Mouse (Mus musculus): ENCODE results near the gene Sh3rf3. TPM values are rescaled to one million over a fixed set of nuclear protein-coding genes. Genes with fewer than 3 reads are reported as not detected.

Sh3rf3 gene
- polyA plus RNA-seq, 1 experiment from 2014 or later = 4.7 TPM

DNA sequence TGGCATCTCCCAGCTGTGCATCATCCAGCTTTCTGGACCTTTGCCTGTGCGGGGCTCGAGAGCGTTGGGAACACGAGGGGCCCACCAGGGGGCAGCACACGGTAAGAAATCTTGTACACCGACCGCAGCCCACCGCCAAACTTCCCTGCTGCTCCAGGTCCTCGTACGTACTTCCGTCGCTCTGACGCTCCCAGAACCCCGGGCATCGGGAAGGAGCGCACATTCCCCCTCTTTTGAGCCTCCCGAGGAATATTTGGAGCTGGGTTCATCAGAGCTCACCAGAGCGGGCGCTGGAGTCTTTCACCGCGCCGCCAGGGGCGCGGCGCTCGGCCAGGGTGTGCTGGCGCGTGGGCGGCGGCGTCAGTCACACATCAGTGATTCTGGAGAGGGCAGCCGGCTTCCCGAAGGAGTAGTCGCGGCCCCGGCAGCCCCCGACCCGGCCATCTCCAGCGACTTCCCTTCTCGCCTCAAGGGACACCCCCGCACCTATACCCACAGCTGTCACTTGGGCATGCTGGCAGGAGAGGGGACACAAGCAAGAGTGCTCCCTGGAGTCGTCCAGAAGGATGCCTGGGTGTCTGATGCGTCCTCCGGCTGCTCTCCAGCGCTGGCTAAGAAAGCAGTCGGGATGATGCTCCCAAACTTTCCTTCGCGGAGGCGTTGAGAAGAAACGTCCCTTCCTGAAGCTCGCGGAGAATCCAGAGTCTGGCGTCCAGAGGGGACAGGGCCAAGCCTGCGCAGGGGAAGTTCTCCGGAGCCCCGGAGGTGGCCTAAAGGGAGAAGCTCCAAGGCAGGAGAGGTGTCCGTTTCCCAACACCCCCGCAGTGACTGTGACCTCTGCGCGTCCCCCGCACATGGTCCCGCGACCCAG, 714 bp upstream of the Sh3rf3 start:
- ATAC-seq (ENCODE audit: low read depth) = peak; percentile 87
- H3K9ac ChIP-seq (replicated peaks; ENCODE audit: low read depth, low read length) = peak overlapping the region; percentile 63
- WGBS = under 1% methylated on average over 62 of the region's 63 CpGs
- H3K27ac ChIP-seq (ENCODE audit: low read depth, low read length) = peak overlapping the region; percentile 30; the same call in 1 of the 2 replicates
- peak overlapping the region; percentile 70 for H3K4me3 ChIP-seq (ENCODE audit: low read depth, low read length)
- peaks cover 4% of the 10 kb centered on the region; the same call in 1 of the 2 replicates for H3K4me1 ChIP-seq (ENCODE audit: control insufficient read depth, insufficient read depth, low read length)
- H3K9me3 ChIP-seq (ENCODE audit: control insufficient read depth, low read length) = no peaks in the 10 kb centered on the region
- no peaks in the 10 kb centered on the region for H3K36me3 ChIP-seq (ENCODE audit: control insufficient read depth, insufficient read depth, low read length)
- peak overlapping the region; percentile 98 for H3K4me2 ChIP-seq (ENCODE audit: low read depth, low read length)
- H3K27me3 ChIP-seq (ENCODE audit: control insufficient read depth, insufficient read depth, low read length) = no peaks in the 10 kb centered on the region

DNA sequence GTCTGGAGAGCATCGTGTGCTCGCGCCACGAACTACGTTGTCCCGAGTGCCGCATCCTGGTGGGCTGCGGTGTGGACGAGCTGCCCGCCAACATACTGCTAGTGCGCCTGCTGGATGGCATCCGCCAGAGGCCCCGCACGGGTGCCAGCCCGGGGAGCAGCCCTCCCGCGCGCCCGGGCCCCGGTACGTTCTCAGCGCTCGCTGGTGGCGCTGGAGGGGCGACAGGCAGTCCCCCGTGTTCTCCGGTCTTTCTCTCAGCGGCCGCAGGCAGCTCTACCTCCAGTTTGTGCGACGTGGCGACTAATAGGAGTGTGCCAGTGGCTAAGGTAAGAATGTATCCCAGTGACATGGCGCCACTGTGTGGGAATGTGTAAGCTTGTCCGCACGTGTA, 637 bp downstream of the Sh3rf3 start:
- no peak overlapping the region for H3K27ac ChIP-seq (ENCODE audit: low read depth, low read length)
- H3K9me3 ChIP-seq (ENCODE audit: control insufficient read depth, low read length) = no peaks in the 10 kb centered on the region
- peaks cover 4% of the 10 kb centered on the region; the same call in 1 of the 2 replicates for H3K4me1 ChIP-seq (ENCODE audit: control insufficient read depth, insufficient read depth, low read length)
- H3K4me2 ChIP-seq (ENCODE audit: low read depth, low read length) = peak overlapping the region; percentile 98
- ATAC-seq (ENCODE audit: low read depth) = peak; percentile 41
- no peaks in the 10 kb centered on the region for H3K36me3 ChIP-seq (ENCODE audit: control insufficient read depth, insufficient read depth, low read length)
- WGBS = under 1% methylated on average over 35 of the region's 35 CpGs
- peak overlapping the region; percentile 70 for H3K4me3 ChIP-seq (ENCODE audit: low read depth, low read length)
- H3K27me3 ChIP-seq (ENCODE audit: control insufficient read depth, insufficient read depth, low read length) = no peaks in the 10 kb centered on the region
- H3K9ac ChIP-seq (replicated peaks; ENCODE audit: low read depth, low read length) = peak overlapping the region; percentile 63

- Histone ChIP-seq H3K9ac (replicated peaks; ENCODE audit: low read depth, low read length) (no peak overlapping the region), H3K4me2 (ENCODE audit: low read depth, low read length) (peak overlapping the region; percentile 98), H3K27ac (ENCODE audit: low read depth, low read length) (no peak overlapping the region), H3K4me3 (ENCODE audit: low read depth, low read length) (peak overlapping the region; percentile 70), H3K36me3 (ENCODE audit: control insufficient read depth, insufficient read depth, low read length) (no peaks in the 10 kb centered on the region), H3K27me3 (ENCODE audit: control insufficient read depth, insufficient read depth, low read length) (no peaks in the 10 kb centered on the region), H3K4me1 (ENCODE audit: control insufficient read depth, insufficient read depth, low read length) (peaks cover 4% of the 10 kb centered on the region; the same call in 1 of the 2 replicates), H3K9me3 (ENCODE audit: control insufficient read depth, low read length) (no peaks in the 10 kb centered on the region)
- WGBS = 30% methylated on average over 7 of the region's 7 CpGs
- ATAC-seq (ENCODE audit: low read depth) = no peak
Measured at GRCm38 (mm10) chr10:58814486-58814885, 1.3 kb downstream of the Sh3rf3 start.

DNA sequence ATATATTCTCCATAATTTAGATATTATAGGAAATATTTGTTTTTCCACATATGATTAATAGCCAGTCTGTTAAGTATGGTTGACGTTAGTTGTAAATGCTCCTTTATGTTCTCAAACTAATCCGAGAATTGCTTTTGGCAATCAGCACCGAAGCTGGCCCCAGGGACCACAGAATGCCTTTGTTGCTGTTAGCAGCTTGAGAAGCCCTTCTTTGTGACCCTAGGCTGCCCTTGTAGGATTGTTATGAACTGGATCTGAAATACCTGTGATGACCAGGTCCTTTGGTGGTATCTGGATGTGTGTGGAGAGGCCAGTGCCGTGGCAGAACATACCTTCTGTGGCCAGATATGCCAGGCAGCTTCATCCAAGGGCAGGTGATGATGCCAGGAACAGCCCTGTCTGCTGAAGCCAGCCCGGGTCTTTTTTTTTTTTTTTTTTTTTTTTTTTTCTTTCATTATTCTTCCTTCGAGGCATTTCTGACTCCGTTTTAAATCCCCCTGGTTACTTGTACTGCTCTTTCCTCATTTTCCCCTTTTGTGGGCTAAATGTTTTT, 10.9 kb downstream of the Sh3rf3 start:
- Histone ChIP-seq H3K27me3 (ENCODE audit: control insufficient read depth, insufficient read depth, low read length) (no peaks in the 10 kb centered on the region), H3K4me3 (ENCODE audit: low read depth, low read length) (no peak overlapping the region), H3K9ac (replicated peaks; ENCODE audit: low read depth, low read length) (no peak overlapping the region), H3K27ac (ENCODE audit: low read depth, low read length) (no peak overlapping the region), H3K4me1 (ENCODE audit: control insufficient read depth, insufficient read depth, low read length) (no peaks in the 10 kb centered on the region), H3K36me3 (ENCODE audit: control insufficient read depth, insufficient read depth, low read length) (no peaks in the 10 kb centered on the region), H3K9me3 (ENCODE audit: control insufficient read depth, low read length) (no peaks in the 10 kb centered on the region), H3K4me2 (ENCODE audit: low read depth, low read length) (no peak overlapping the region)
- 54% methylated on average over 7 of the region's 7 CpGs for WGBS
- no peak for ATAC-seq (ENCODE audit: low read depth)

DNA sequence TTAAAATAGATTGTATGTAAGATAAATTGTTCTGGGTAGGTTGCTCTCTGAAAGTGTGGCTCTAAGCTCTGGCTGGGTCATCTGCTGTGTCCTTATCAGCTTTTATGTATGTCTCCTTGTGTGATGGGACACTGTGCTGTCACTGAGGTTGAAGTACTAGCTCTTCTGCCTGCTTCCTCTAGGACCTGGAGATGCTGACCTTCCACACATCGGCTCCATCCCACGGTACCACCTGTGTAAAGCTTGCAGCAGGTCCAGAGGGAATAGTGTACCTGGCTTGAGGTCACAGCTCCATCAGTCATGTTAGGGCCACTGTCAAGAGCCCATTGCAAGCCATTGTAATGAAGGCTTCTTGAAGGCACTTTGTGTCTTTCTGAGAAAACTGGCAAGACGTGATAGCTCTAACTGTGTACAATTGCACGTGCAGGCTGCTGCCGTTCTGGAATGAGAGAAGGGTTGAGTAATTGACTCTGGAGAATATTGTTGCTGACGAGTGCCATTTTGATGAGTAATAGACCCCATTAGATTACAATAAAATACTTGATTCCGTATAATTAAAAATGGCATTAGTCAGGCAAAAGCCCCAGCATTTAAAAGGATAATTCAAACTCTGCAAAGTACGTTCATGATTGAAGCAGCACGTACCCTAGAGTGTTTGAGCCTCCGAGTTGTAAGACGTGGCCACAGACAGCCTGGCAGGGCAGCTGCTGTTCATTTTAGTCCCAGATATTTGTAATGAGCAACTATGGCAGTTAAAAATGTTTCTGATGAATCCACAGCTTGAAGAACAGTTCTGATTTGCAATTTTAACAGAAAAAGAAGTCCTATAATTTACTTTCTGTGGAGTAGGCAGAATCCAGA, 16.3 kb downstream of the Sh3rf3 start:
- WGBS = 60% methylated on average over 11 of the region's 11 CpGs
- Histone ChIP-seq H3K4me2 (ENCODE audit: low read depth, low read length) (no peak overlapping the region), H3K27ac (ENCODE audit: low read depth, low read length) (no peak overlapping the region), H3K9ac (replicated peaks; ENCODE audit: low read depth, low read length) (no peak overlapping the region), H3K27me3 (ENCODE audit: control insufficient read depth, insufficient read depth, low read length) (no peaks in the 10 kb centered on the region), H3K36me3 (ENCODE audit: control insufficient read depth, insufficient read depth, low read length) (no peaks in the 10 kb centered on the region), H3K4me3 (ENCODE audit: low read depth, low read length) (no peak overlapping the region), H3K9me3 (ENCODE audit: control insufficient read depth, low read length) (no peaks in the 10 kb centered on the region), H3K4me1 (ENCODE audit: control insufficient read depth, insufficient read depth, low read length) (no peaks in the 10 kb centered on the region)
- ATAC-seq (ENCODE audit: low read depth) = 0 out of 2 replicates have a peak, but pooled peaks have one; percentile 51

DNA sequence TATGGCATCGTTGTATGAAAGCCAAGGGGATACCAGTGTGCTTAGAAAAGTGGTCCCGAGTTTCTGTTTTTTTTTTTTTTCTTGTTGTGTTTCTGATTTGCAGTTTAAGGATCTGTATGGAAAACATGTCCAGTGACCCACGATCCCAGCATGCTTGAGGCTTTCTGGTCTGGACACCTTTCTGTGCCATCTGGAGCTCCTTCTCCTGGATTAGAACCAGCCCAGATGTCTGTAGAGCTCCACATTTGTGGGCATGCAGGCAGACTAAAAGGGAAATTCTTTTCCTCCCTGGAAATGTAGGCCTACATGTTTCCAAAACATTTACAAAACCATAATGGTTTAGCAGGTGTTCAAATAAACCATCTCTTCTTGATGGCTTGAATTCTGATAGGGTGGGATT, 20.0 kb downstream of the Sh3rf3 start:
- no peak for ATAC-seq (ENCODE audit: low read depth)
- Histone ChIP-seq H3K4me1 (ENCODE audit: control insufficient read depth, insufficient read depth, low read length) (no peaks in the 10 kb centered on the region), H3K36me3 (ENCODE audit: control insufficient read depth, insufficient read depth, low read length) (no peaks in the 10 kb centered on the region), H3K4me2 (ENCODE audit: low read depth, low read length) (no peak overlapping the region), H3K9ac (replicated peaks; ENCODE audit: low read depth, low read length) (no peak overlapping the region), H3K27ac (ENCODE audit: low read depth, low read length) (no peak overlapping the region), H3K27me3 (ENCODE audit: control insufficient read depth, insufficient read depth, low read length) (no peaks in the 10 kb centered on the region), H3K9me3 (ENCODE audit: control insufficient read depth, low read length) (no peaks in the 10 kb centered on the region), H3K4me3 (ENCODE audit: low read depth, low read length) (no peak overlapping the region)
- WGBS = 83% methylated on average over 3 of the region's 3 CpGs

DNA sequence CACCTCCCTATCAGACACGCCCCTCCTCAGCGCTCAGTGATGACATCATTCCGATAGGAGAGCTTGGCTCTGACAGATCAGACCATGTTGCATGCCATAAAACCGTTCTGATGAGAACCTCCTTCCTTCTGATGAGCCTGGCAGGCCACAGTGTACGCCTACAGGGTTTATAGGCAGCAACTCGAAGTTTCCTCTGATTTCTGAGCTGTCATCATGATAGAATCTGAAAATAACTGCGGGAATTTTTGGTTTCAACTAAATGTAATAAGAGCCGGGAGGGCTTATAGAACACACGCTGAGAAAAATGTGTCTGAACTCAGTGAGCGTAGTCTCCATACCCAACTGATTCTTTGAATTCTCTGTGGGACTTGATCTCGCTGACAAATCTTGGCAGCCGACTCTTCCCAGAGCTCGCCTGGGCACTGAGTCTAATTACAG, 20.6 kb downstream of the Sh3rf3 start:
- H3K9ac ChIP-seq (replicated peaks; ENCODE audit: low read depth, low read length) = no peak overlapping the region
- H3K4me2 ChIP-seq (ENCODE audit: low read depth, low read length) = no peak overlapping the region
- H3K9me3 ChIP-seq (ENCODE audit: control insufficient read depth, low read length) = no peaks in the 10 kb centered on the region
- H3K27me3 ChIP-seq (ENCODE audit: control insufficient read depth, insufficient read depth, low read length) = no peaks in the 10 kb centered on the region
- H3K36me3 ChIP-seq (ENCODE audit: control insufficient read depth, insufficient read depth, low read length) = no peaks in the 10 kb centered on the region
- ATAC-seq (ENCODE audit: low read depth) = no peak
- no peaks in the 10 kb centered on the region for H3K4me1 ChIP-seq (ENCODE audit: control insufficient read depth, insufficient read depth, low read length)
- 74% methylated on average over 13 of the region's 13 CpGs for WGBS
- no peak overlapping the region for H3K4me3 ChIP-seq (ENCODE audit: low read depth, low read length)
- H3K27ac ChIP-seq (ENCODE audit: low read depth, low read length) = no peak overlapping the region

- H3K27me3 ChIP-seq (ENCODE audit: control insufficient read depth, insufficient read depth, low read length) = no peaks in the 10 kb centered on the region
- no peaks in the 10 kb centered on the region for H3K36me3 ChIP-seq (ENCODE audit: control insufficient read depth, insufficient read depth, low read length)
- WGBS = 89% methylated on average over 3 of the region's 3 CpGs
- H3K4me1 ChIP-seq (ENCODE audit: control insufficient read depth, insufficient read depth, low read length) = no peaks in the 10 kb centered on the region
- no peaks in the 10 kb centered on the region for H3K9me3 ChIP-seq (ENCODE audit: control insufficient read depth, low read length)
- H3K9ac ChIP-seq (replicated peaks; ENCODE audit: low read depth, low read length) = no peak overlapping the region
- H3K27ac ChIP-seq (ENCODE audit: low read depth, low read length) = no peak overlapping the region
- H3K4me3 ChIP-seq (ENCODE audit: low read depth, low read length) = no peak overlapping the region
- ATAC-seq (ENCODE audit: low read depth) = no peak
- H3K4me2 ChIP-seq (ENCODE audit: low read depth, low read length) = no peak overlapping the region
Measured at GRCm38 (mm10) chr10:58836391-58836790, 23.2 kb downstream of the Sh3rf3 start.

Data from neural tube, embryonic 14.5 days (tissue).